Mouse (Mus musculus) thymus, postnatal 14 days (tissue): ENCODE results near the gene Pikfyve.

Experiments used
- DNase-seq: peaks from one replicate; pipeline ENCODE4 v3.0.0; 2021

Gene Pikfyve

GRCm38 (mm10) chr1:65314054-65315021, 127.9 kb downstream of the Pikfyve start:
- DNase-seq, result no peak

DNA sequence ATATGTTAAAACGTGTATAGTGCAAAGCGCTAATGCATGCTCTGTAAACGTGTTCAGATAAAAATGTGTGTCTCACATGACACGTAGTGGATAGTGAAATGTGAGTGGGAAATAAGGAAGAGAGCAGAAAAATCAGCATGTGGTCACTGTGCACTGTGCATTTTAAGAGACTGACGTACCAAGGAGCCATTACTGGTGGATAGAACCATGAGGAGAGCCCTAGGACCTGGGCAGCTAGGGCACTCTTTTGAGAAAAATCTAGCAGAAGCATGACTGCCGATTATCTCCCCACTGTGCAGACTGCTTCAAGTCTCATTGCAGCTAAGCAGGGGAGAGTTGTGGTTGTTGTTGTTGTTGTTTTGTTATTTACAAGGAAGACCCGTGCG, 128.5 kb downstream of the Pikfyve start:
- no peak for DNase-seq
